Mouse (Mus musculus) c-Kit-negative CD71-positive TER-119-positive erythroid progenitor cells, embryonic 14.5 days (primary cell): ENCODE data around the gene Gm7102.
A peak's percentile ranks its signal among the peaks of the same experiment; 100 is the strongest.
"Not testable (repeated sequence)": the region's sequence is repeated elsewhere in the genome, so short reads cannot be mapped to it uniquely, and the experiment has no call there.

Source experiments
- DNase-seq: peaks from one replicate; pipeline ENCODE4 v3.0.0-alpha.2; 2013; ENCODE audit warnings: low read depth, low spot score

Gene Gm7102

GRCm38 (mm10) chr19:61175756-61176324, at the start of gene Gm7102:
Gm7102 (minus strand) TSS chr19:61176309.
- DNase-seq, result no peak

GRCm38 (mm10) chr19:61224678-61225525, 48.8 kb upstream of the Gm7102 start:
- no peak for DNase-seq

DNA sequence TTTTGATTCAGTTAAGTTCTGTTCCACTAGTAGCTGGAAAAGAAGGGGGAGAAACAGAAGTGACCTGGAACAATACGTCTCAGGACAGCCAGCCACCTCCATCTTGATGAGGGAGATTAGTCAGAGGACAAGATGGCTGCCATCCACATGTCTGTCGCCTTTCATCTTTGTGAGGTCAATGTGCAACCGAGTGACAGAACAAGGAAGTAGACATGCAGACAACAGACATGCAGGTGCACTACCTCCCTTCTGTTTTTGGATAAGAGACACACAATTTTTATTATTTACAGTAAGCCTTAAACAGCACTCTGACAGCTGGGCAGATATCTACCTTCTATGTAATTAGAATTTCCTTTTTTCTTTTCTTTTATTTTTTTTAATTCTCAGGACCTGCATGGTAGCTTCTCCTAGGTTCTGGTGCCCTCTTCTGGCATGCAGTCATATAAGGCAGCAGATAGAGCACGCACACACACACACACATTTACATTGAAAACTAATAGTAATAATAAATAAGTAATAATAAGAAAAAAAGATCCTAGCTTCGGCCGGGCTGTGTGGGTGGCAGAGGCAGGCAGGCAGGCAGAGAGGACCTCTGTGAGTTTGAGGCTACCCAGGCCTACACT, 47.7 kb upstream of the Gm7102 start:
- DNase-seq, result peak; percentile 40

GRCm38 (mm10) chr19:61207506-61207905, 31.4 kb upstream of the Gm7102 start:
- DNase-seq, result not testable (repeated sequence)

- no peak for DNase-seq
These were observed 23.7 kb upstream of the Gm7102 start for GRCm38 (mm10) chr19:61199836-61200235.

DNA sequence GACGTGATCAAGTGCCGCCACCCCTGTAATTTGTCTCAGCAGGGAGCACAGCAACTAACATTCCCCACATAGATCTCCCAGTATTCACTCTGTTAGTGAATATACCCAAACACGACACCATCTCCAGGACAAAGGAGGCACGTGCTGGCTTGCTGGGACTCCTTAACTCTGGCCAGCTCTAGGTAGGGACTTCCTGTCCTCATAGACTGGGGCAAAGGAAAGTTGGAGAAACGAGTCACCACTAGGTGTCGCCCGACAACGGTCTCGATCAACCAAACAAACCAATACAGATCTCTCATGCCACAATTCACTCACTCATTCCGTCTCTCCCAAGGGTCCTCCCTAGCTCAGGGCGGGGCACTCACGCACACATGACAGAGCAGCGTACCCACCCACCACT, 23.2 kb upstream of the Gm7102 start:
- DNase-seq, result peak; percentile 74

DNA sequence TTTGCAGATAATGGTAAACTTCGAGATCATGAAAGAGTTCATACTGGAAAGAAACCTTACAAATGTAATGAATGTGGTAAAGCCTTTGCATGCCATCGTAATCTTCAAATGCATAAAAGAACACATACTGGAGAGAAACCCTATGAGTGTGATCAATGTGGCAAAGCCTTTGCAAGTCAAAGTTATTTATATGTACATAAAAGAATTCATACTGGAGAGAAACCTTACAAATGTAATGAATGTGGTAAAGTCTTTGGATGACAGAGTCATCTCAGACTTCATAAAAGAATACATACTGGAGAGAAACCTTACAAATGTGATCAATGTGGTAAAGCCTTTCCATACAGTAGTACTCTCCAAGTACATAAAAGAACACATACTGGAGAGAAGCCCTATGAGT, 7.5 kb upstream of the Gm7102 start, which contains the start of gene Gm6020:
Gene Gm6020, plus strand, starts transcription at position 301 of the 400 bp plus-strand sequence.
- not testable (repeated sequence) for DNase-seq

DNA sequence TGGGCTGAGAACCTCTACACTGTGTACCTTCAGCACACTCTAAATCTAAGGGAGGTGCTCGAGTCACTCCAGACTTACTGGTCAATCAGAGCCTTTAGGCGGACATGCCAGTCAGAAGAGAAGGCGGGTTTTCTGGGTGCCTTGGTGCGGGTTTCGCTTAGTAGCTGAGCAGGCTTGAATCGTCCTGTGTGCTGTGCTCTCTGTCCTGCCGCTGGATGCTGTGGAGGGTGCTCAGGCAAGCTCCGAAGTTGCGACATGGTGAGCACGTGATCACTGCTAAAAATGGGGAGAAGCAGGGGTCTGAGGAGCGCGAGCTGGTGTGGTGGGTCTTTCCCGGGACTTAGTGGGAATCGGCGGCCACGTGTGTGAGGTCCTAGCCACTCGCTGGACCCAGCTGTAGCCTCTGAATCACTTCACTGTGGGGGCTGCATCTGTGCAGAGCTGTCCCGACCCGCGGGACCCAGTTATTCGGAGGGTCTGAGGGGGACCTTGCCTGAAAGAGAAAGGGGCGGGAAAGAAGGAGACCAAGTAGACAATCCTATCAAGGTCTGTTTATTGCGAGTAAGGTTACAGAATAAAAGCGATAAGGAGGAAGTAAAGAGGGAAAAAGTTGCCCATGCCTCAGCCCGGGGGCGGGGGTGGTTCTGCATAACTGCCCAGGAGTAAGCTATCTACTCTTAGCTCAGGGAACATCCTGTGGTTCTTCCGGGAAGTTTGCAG, 24.2 kb downstream of the Gm7102 start:
- DNase-seq, result no peak

- DNase-seq, result no peak
These were observed 24.8 kb downstream of the Gm7102 start for GRCm38 (mm10) chr19:61151372-61151700.

DNA sequence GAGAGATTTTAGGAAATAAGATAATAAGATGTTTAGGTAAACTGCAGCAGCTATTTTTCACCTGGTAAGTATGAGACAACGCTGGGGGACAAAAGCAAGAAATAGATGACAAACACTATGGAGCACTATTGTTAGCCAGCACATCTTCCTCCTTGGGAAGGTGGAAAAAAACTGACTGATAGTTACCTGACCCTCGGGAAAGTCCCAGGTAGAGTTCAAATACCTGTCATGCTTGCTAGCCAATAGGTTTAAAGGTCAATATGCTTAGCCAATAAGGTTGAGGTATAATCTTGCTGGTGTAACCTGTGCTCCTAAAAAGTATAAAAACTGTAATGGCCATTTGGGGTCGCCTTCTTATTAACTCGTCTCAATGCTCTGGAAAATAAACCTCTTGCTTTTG, 34.8 kb downstream of the Gm7102 start:
- DNase-seq, result no peak

GRCm38 (mm10) chr19:61140342-61141206, 35.5 kb downstream of the Gm7102 start, which contains the start of gene Zfp950:
Zfp950 (minus strand) TSS chr19:61140840.
- DNase-seq, result peak; percentile 81

DNA sequence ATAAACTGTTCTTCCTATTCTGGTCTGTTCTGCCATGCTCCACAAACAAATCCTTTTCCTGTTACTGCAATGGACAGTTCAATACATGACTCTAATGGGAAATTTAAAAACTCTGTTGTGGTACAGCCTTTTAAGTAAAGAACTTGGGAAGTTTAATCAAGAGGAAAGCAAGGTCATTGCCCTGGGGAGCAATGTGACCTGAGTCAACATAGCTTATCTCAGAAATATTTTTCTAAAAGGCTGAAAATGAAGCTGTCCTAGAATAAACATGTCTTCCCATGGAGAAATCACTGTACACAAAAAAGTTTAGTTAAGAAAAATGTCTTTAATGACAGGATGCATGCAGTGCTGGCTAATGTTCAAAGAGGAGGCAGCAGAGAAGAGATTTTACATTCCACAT, 37.5 kb downstream of the Gm7102 start:
- no peak for DNase-seq

DNA sequence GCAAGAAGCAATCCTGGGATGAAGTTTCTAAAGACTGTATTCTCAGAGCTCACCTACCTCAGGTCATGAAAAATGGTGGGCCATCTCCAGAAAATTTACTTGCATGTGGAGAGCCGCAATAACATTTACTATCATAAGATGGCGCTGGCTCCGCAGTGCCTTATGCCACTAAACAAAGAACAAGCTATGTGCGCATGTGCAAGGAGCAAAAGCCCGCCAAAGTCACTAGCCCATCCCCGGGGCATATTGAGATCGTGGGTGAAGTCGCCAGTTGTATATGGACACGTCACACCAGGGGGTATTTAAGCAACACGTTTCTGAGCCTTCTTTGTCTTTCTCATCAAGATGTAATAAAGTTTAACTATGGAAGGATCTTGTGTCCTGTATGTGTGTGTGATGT, 45.0 kb downstream of the Gm7102 start:
- DNase-seq, result no peak
